Mouse (Mus musculus) heart, embryonic 16.5 days (tissue): ENCODE results near the gene N4bp2l2. TPM values are rescaled to one million over a fixed set of nuclear protein-coding genes. Genes with fewer than 3 reads are reported as not detected.
A peak's percentile ranks its signal among the peaks of the same experiment; 100 is the strongest.

Source experiments
- ATAC-seq: fragments of 200-750 bp; cut with Nextera tagmentation; replicated peaks from 2 replicates; pipeline ENCODE4 v1.8.0; 2017; ENCODE audit warnings: moderate number of reproducible peaks; ENCODE audit not compliant: insufficient read depth, low FRiP score; ENCODE audit errors: extremely low read depth
- H3K27ac ChIP-seq: fragments of 300-500 bp; sonication (generic); 2 replicates; pipeline ENCODE4 v1.5.1; 2014; ENCODE audit warnings: mild to moderate bottlenecking, low read length, control low read depth, moderate library complexity
- H3K27me3 ChIP-seq: fragments of 300-500 bp; sonication (generic); 2 replicates; pipeline ENCODE4 v1.6.1; 2014; ENCODE audit warnings: low read length, mixed read lengths; ENCODE audit not compliant: control insufficient read depth, insufficient read depth
- H3K36me3 ChIP-seq: fragments of 300-500 bp; sonication (generic); 2 replicates; pipeline ENCODE4 v1.6.1; 2014; ENCODE audit not compliant: control insufficient read depth, insufficient read depth
- H3K4me1 ChIP-seq: fragments of 300-500 bp; sonication (generic); 2 replicates; pipeline ENCODE4 v1.6.1; 2014; ENCODE audit warnings: low read length, mixed read lengths; ENCODE audit not compliant: control insufficient read depth, insufficient read depth
- H3K4me2 ChIP-seq: fragments of 300-500 bp; sonication (generic); 2 replicates; pipeline ENCODE4 v1.6.1; 2014; ENCODE audit warnings: low read depth, mild to moderate bottlenecking, control low read depth, low read length
- H3K4me3 ChIP-seq: fragments of 300-500 bp; sonication (generic); 2 replicates; pipeline ENCODE4 v1.5.1; 2014; ENCODE audit warnings: mild to moderate bottlenecking, control low read depth, low read length
- H3K9ac ChIP-seq: fragments of 300-500 bp; sonication (generic); 2 replicates; pipeline ENCODE4 v1.6.1; 2014; ENCODE audit warnings: low read length, control low read depth
- H3K9me3 ChIP-seq: fragments of 300-500 bp; sonication (generic); replicated peaks from 2 replicates; pipeline ENCODE4 v1.6.1; 2016; ENCODE audit warnings: low read length; ENCODE audit not compliant: control insufficient read depth
- WGBS: fragments of 180-500 bp; shearing (Covaris S2); extraction: QIAGEN DNeasy Blood & Tissue Kit; methylation state at CpG from one replicate; pipeline ENCODE4 v1.1.7; 2014; 5-methylcytosine and 5-hydroxymethylcytosine counted together
- polyA plus RNA-seq: library from polyadenylated mRNA; unstranded; fragments of >200 nt; fragmentation: Nextera tagmentation; extraction: Ambion mirVana; gene quantifications from 2 replicates; pipeline ENCODE4 v1.2.1, GENCODE M21; 2015

The N4bp2l2 gene
- polyA plus RNA-seq, 1 experiment from 2014 or later, result 27.5 TPM

- no peak within 1 kb of the TSS for H3K4me3 ChIP-seq
- no peak within 1 kb of the TSS for H3K4me2 ChIP-seq
- H3K36me3 ChIP-seq, result no peaks in the 10 kb centered on the region
- peaks cover 3% of the 10 kb centered on the region; the same call in 1 of the 2 replicates for H3K27me3 ChIP-seq
- peaks cover 4% of the 10 kb centered on the region for H3K4me1 ChIP-seq
- ATAC-seq, result no peak
- no peak within 1 kb of the TSS for H3K27ac ChIP-seq
- no peaks in the 10 kb centered on the region for H3K9me3 ChIP-seq
- H3K9ac ChIP-seq, result no peak within 1 kb of the TSS
- 84% methylated on average over 7 of the region's 7 CpGs for WGBS
Observed at GRCm38 (mm10) chr5:150597088-150597487, 68.9 kb downstream of the N4bp2l2 start, which contains the start of gene N4bp2l1. Gene N4bp2l1, minus strand, starts transcription at chr5:150597188.

DNA sequence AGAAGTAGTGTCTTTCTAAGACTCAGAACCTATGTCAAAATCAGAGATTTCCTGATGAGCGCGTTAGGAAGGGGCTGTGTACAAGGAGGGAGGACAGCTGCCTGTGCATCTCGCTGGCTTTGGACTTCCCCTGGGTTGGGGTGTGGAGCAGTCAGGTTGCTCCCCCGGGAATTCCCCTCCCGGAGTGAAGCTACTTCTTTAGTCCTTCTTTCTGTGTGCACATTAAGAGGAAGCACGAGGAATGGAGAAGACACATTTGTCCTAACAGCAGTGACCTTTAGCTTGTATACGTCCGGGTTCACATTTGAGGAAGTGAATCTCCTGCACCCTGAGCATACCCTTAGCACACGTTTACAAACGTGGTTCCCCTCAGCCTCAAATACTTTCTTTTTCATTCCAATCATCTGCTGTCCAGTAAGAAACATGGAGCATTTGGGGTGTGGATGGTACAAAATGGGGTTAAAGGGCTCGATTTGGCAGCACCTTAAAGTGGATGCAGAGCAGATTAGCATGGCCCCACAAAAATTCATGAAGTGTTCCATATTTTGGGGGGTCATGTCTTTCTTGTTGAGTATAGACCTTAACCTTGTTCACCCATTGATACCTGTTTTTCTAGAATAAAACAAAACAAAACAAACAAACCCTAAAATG, 70.5 kb downstream of the N4bp2l2 start:
- no peaks in the 10 kb centered on the region for H3K36me3 ChIP-seq
- 61% methylated on average over 11 of the region's 11 CpGs for WGBS
- H3K9me3 ChIP-seq, result no peaks in the 10 kb centered on the region
- no peak overlapping the region for H3K27ac ChIP-seq
- peaks cover 4% of the 10 kb centered on the region for H3K4me1 ChIP-seq
- H3K9ac ChIP-seq, result no peak overlapping the region
- no peak overlapping the region for H3K4me3 ChIP-seq
- H3K4me2 ChIP-seq, result no peak overlapping the region
- peaks cover 3% of the 10 kb centered on the region; the same call in 1 of the 2 replicates for H3K27me3 ChIP-seq
- ATAC-seq, result no peak

GRCm38 (mm10) chr5:150594649-150595339, 71.2 kb downstream of the N4bp2l2 start:
- H3K27ac ChIP-seq, result no peak overlapping the region
- peaks cover 4% of the 10 kb centered on the region; the same call in 1 of the 2 replicates for H3K4me1 ChIP-seq
- WGBS, result 7% methylated on average over 16 of the region's 17 CpGs
- ATAC-seq, result no peak
- H3K4me2 ChIP-seq, result peak overlapping the region; percentile 99
- peak overlapping the region; percentile 87 for H3K4me3 ChIP-seq
- H3K9me3 ChIP-seq, result no peaks in the 10 kb centered on the region
- peak overlapping the region; percentile 80 for H3K9ac ChIP-seq
- H3K36me3 ChIP-seq, result no peaks in the 10 kb centered on the region
- H3K27me3 ChIP-seq, result peaks cover 3% of the 10 kb centered on the region; the same call in 1 of the 2 replicates

DNA sequence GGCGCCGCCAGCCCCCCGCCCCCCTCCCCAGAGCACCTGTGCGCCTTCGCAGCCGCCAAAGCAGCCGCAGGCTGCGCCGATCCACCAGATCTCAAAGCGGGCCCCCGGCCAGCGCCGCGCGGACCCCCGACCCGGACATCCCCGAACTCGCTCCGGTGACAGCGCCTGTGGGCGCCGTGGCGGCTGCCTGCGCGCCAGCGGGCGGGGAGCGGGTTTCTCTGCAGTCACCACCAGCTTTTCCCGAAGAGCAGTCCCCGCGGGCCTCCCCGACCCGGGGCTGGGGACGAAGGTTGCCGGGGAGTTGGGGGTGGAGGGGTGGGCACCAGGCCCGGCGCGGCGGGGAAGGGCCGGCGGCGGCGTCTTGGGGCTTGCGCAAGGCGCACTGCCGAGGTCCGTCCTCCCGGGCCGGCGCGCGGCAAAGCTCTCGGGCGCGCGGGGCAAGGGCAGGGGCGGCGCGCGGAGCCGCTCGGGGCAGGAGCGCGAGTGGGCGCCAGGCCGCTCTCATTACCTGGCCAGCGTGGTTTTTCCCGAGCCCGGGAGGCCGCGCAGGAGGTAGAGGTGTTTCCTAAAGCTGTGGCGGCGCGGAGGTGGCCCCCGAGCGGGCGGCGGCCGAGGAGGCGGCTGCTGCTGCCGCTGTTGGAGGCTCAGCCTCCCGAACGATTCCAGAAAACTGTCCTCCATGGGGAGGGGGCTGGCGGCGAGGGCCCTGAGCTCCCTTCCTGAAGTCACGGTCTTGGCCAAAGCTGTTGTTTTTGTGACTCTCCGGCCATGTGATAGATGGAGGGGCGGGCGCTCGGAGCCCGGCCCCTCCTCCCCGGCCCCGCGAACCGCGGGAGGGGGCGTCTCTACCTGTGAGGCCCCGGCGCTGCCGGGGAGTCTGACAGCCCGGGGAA, 72.0 kb downstream of the N4bp2l2 start:
- Histone ChIP-seq H3K9ac (peak overlapping the region; percentile 80), H3K27me3 (peaks cover 3% of the 10 kb centered on the region; the same call in 1 of the 2 replicates), H3K4me1 (peaks cover 4% of the 10 kb centered on the region; the same call in 1 of the 2 replicates), H3K36me3 (no peaks in the 10 kb centered on the region), H3K9me3 (no peaks in the 10 kb centered on the region), H3K27ac (peak overlapping the region; percentile 33; the same call in 1 of the 2 replicates), H3K4me2 (peak overlapping the region; percentile 99), H3K4me3 (peak overlapping the region; percentile 87)
- peak; percentile 80 for ATAC-seq
- 1% methylated on average over 90 of the region's 102 CpGs for WGBS

GRCm38 (mm10) chr5:150592904-150593755, 72.9 kb downstream of the N4bp2l2 start:
- Histone ChIP-seq H3K36me3 (no peaks in the 10 kb centered on the region), H3K27me3 (peaks cover 3% of the 10 kb centered on the region; the same call in 1 of the 2 replicates), H3K4me2 (peak overlapping the region; percentile 99), H3K9ac (peak overlapping the region; percentile 80), H3K27ac (peak overlapping the region; percentile 9; the same call in 1 of the 2 replicates), H3K9me3 (no peaks in the 10 kb centered on the region), H3K4me3 (peak overlapping the region; percentile 87), H3K4me1 (peaks cover 4% of the 10 kb centered on the region; the same call in 1 of the 2 replicates)
- ATAC-seq, result peak; percentile 35
- WGBS, result 13% methylated on average over 40 of the region's 40 CpGs

GRCm38 (mm10) chr5:150592186-150592903, 73.6 kb downstream of the N4bp2l2 start:
- H3K9me3 ChIP-seq, result no peaks in the 10 kb centered on the region
- no peaks in the 10 kb centered on the region for H3K36me3 ChIP-seq
- H3K4me2 ChIP-seq, result peak overlapping the region; percentile 99
- H3K9ac ChIP-seq, result no peak overlapping the region
- peak overlapping the region; percentile 87 for H3K4me3 ChIP-seq
- H3K27me3 ChIP-seq, result peaks cover 3% of the 10 kb centered on the region; the same call in 1 of the 2 replicates
- no peak overlapping the region for H3K27ac ChIP-seq
- 72% methylated on average over 13 of the region's 13 CpGs for WGBS
- ATAC-seq, result no peak
- peaks cover 4% of the 10 kb centered on the region; the same call in 1 of the 2 replicates for H3K4me1 ChIP-seq

- Histone ChIP-seq H3K36me3 (no peaks in the 10 kb centered on the region), H3K27me3 (peaks cover 3% of the 10 kb centered on the region; the same call in 1 of the 2 replicates), H3K27ac (no peak overlapping the region), H3K9me3 (no peaks in the 10 kb centered on the region), H3K9ac (no peak overlapping the region), H3K4me3 (no peak overlapping the region), H3K4me1 (peaks cover 4% of the 10 kb centered on the region; the same call in 1 of the 2 replicates), H3K4me2 (no peak overlapping the region)
- 72% methylated on average over 2 of the region's 2 CpGs for WGBS
- ATAC-seq, result no peak
Observed at GRCm38 (mm10) chr5:150589945-150590344, 76.0 kb downstream of the N4bp2l2 start.
